Mouse (Mus musculus): ENCODE measurements around the gene Hectd4.
"Not testable (repeated sequence)": the region's sequence is repeated elsewhere in the genome, so short reads cannot be mapped to it uniquely, and the experiment has no call there.

Hectd4 gene

DNA sequence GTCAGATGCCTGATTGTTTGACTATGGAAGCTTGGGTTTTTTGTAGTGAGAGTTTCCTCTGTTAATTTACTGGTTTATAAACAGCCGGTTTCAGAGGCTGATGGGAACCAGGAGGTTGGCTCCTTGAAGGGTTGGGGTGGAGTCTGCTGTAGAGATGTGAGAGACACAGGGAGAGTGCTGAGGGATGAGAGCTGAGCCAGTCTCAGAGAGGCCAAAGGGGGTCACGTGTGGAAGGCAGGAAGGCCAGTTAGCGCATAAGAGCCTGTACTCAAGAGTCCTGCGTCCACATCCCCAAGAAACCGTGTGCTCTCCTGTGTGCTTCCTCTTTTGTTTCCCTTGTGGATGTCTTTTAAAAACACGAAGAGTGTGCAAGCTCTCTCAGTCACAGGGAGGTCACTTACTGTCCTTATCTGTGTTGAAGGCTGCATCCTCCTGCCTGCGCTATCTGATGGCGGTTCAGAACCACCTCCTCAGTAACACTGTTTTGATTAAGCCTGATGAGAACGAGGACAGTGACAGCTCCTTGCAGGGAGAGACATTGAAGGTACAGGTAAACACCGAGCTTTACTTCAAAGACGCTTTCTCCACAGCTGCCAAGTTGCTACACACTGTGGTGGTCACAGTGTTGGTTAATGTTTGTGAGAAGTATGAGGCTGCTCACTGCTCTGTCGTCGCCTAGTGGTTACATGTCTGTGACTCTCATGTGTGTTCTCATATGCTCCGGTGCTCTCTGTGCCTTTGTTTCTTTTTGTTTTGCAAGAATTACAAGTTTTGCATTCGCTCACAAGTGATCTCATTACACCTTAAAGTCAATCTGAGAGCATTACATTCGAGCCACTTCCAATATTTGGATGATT, 72.5 kb downstream of the Hectd4 start:
- no peak for DNase-seq

DNA sequence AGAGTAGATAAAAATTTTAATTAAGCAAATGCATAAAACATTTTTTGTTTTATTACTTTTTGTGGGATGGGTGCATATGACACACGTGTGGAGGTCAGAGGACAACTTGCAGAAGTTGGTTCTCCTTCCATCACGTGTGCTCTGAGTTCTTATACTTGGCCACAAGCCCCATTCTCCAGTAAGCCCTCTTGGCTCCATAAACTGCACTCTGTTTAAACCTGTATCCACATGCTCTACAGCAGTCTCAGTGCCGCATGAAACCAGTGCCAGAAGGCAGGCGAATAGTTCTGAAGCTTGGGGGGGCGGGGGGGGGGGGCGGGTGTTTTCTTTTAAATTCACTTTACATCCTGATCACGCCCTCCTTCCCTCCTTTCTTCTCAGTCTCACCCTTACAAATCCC, 85.0 kb downstream of the Hectd4 start:
- DNase-seq: no peak

DNA sequence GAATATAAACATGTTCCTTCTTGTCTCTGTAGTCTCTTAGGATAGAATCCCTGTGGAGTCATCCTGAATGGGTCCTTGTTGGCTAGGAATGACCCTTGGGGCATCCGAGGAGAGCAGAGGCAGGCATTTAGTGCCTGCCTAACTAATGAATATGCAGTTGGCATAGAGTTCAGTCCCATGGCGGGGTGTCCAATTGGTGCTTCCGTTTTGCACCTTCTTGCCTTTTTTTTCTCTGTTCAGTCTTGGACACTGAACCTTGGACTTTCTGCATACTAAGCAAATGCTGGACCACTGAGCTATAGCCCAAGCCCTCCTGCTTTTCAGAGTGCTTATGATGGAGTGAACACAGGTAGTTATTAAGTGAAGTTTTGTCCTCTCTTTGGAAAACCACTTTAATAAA, 87.6 kb downstream of the Hectd4 start:
- DNase-seq: peak; percentile 75

DNA sequence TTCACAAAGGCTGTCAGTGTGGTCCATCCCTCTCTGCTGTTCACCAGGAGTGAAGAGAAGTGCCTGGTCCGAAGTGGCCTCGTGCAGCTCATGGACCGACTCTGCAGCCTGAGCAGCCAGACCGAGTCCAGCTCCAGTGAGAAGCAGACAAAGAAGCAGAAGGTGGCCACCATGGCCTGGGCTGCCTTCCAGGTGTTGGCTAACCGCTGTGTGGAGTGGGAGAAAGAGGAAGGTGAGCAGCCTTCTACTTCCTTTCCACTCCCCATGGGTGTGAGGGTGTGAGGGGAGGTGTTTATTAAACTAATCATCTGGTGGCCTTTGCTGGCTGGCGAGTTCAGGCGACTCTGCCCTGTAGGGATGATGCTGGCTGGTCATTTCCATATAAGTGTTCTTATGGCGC, 91.6 kb downstream of the Hectd4 start:
- DNase-seq: no peak

DNA sequence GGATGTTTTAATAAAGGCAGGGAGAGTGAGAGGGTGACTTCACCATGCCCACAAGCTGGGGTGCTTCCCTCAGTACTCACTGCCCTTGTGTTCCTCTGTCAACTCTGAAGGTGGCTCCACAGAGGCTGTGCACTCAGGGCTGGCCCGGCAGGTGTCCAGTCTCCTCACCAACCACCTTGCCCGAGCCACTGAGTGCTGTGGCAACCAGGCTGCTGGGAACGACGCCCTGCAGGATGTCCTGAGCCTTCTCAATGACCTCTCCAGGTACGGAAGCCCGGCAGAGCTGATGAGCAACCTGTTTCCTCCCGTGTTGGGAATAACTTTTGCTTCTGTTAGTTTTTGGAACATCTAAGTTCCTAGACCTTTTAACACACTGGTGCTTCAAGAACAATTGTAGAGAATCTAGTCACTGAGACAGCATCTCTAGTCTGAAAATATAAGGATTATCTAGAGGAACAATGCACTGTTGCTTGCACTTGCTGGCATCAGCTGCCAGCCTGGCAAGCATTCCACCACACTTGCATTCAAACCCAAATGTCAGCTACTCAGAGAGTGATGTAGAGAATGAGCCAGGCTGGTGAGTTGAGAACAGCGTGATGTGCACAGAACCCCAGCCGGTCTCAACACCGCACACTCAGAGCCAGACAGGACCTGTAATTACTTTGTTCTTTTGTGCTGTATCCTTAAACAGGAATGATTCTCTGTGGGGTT, 93.9 kb downstream of the Hectd4 start:
- no peak for DNase-seq

DNA sequence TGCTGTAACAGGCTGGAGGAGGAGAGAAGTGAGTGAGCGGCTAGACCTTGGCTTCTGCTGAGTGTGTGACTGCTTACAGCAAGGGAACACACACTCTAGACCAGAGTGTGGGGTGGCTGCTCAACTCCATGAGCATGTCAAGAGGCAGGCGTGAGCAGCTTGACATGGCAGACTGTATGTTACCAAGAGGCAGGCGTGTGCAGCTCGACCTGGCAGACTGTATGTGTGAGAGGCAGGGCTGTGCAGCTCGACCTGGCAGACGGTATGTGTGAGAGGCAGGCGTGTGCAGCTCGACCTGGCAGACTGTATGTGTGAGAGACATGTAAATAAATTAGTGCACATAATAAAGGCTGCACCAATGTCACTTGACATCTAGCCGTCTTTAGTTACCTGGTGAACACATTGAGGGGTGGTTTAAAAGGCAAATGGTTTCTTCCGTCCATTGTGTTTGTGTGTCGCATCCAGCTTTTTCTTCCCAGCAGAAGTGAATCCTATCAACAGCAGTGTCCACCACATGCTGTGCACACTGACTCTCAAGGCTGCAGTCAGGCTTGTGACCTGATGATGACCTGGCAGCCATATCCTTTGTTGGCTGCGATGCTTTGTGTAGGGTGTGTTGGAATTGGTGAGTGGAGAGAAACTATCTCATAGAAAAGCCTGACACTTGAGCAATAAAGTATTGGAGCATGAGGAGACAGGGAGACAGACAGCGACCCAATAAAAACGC, 106.2 kb downstream of the Hectd4 start:
- DNase-seq: no peak

DNA sequence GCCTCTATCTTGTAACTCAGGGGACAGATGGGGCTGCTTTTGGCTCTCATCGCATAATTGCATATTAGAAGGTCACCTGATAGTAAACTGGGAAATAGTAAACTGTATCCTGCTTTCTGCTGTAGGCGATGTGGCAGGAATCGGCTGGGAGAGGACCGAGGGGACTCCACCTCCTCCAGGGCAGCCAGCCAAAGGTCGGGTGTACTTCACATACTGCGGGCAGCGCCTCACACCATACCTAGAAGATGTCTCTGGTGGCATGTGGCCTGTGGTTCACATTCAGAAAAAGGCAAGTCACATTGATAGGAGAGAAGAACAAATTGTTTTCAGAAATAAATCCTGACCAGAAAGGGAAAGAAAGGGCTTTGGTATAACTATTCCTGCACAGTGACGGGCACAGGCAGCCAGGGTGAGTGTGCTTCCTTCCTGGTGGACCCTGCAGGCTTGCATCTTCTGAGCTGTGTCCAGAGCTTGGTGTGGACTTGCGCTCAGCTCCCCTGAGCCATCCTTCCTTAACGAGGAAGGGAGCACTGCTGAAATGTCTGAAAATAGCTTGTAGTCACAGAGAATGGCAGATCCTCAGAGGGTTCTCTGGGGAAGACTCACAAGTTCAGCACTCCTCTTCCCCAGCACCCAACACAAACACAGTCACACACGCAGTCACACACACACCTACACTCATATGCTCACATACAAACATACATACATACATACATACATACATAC, 109.5 kb downstream of the Hectd4 start:
- DNase-seq: peak; percentile 45

DNA sequence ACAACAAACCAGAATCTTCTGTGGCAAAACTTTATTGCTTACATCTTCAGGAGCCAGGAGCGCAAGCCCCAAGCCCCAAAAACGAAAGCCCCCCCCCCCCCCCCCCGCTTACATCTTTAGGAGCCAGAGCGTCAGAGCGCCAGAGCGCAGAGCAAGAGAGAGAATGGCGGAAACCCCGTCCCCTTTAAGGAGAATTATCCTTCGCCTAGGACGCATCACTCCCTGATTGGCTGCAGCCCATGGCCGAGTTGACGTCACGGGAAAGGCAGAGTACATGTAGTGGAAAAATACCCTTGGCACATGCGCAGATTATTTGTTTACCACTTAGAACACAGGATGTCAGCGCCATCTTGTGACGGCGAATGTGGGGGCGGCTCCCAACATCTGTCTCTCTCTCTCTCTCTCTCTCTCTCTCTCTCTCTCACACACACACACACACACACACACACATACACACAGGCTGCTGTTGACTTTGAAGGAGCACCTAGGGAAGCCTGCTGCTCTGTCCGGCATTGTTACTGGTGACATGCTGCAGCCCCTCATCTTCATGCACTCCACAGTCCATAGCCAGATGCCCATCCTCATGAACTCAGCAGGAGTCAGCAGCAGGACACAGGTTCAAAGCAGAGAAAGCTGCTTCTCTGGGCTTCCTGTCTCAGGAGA, 110.3 kb downstream of the Hectd4 start:
- not testable (repeated sequence) for DNase-seq

DNA sequence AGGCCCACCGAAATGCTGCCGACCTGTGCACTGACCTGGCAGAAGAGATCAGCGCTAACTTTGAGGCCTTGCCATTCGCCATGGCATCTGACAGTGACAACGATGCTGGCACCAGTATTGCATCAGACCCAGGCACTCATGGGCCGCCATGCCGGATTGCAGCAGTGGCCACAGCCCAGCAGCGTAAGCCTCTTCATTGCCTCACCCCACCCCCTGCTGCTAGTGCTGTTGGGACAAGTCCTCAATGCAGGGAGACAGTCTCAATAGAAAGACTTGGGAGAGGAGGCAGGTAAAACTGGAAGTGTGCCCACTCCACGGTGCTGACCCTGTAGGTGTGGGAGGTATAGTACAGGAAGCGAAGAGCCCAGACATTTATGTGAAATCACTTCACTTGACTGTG, 111.7 kb downstream of the Hectd4 start:
- DNase-seq: no peak

DNA sequence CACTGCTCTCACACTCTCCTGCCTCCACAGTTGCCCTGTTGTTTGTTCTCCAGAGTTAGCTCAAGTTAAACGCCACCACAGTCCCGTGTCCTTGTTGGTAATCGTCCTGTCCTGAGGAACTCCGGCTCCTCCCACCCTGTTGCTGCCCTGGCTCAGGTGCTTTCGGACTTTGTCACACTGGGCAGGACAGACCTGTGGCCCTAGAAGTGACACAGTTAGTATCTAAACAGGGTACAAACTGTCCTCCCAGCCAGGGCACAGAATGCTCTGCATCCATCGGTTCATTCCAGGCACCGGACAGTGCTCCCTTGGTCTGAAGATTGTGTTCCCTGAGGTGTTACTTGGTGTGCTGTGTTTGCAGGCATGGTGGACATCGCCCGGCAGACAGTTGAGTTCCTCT, 114.0 kb downstream of the Hectd4 start:
- DNase-seq: peak; percentile 59

DNA sequence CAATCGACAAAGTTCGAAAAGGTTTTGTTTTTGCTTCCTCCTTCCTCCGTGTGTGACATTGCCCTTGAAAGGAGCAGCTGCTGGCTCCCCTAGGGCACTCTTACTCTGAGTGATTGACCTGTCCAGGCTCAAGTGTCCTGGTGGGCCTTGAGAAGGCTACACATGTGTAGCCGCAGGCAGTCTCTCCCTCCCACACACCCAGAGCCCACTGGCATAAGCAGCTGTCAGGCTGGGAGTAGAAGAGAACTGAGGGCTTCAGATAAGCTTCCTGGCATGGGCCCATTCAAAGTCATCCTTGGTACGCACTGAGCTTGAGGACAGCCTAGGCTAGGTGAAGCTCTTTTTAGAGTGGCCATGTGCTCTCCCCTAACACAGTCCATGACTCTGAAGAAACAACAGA, 114.4 kb downstream of the Hectd4 start:
- DNase-seq: no peak

DNA sequence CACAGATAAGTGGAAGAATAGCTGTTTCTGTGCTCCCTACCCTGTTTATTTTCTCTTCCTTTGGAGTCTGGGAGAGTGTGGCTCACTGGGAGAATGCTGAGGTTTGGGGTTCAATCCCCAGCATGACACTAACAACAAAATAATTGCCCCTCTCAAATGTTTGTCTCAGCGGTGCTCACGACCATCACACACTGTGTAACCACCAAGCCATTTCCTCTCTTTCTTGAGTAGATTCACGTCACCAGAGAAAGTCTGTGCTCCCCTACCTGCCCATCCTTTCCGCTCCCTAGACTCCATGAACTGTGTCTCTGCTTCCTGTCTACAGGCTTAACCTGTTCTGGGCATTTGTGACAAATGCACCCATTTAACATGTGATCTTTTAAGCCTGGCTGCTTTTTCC, 115.4 kb downstream of the Hectd4 start:
- no peak for DNase-seq

DNA sequence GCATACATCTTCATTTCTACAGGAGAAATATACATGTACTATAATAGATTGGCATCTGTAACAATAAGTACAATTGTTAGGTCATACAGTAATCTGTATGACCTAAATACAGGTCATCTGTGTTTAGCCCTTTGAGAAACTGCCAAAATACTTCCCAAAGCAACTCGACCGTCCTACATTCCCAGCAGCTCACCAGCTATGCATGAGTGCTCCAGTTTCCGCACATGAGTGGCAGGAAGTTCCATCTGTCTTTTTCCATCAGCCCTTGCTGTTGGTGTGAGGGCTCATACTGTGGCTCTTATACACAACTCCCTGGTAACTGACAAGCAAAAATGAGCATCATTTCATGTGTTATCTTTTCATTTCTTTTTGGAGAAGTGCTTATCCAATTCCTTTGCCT, 116.0 kb downstream of the Hectd4 start:
- DNase-seq: peak; percentile 51

DNA sequence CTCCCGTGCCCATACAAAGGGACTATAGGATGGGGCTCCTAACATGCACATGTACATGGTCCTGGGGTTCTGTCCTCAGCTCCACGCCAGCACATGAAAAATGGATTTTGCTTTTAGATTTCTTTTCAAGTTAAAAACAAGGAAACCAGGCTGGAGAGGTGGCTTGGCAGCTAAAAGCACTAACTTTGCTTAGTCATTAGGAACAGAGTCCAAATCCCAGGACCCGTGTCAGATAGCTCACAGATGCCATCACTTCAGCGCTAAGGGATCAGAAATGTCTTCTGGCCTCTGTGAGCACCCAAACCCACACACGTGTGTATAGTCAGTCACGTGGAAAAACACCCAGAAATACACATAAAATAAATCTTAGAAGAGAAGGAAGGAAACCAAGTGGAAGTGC, 116.8 kb downstream of the Hectd4 start:
- peak; percentile 61 for DNase-seq

DNA sequence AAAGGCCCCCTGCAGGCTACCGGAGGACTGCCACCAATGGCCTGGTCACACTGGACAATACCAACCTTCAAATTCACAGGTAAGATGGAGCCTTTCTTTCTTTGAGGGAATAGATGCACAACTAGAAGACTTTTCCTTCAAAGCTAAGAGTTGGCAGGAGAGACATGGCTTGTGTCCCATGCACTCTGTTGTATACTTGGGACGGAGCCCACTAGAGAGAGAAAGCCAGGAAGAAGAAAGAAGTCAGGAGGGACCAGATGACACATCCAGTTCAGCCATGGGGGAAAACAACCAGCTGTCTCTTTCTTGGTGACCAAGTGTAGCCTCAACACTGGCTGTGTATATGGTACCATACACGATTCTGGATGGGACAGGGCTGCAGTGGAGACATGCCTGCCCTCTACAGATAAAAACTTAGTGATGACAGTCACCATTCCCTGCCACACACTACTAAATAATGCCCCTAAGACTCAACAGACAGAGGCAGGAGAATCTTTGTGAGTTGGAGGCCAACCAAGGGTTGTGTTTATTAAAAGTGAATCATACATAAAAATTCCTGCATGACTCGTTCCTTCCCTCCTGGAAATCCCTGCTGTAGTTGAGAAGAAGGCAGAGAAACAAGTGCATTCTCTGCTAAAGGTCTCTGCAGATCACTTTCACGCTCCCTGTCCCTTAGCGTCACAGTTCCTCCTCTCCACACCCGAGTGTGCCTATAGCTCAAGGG, 119.7 kb downstream of the Hectd4 start:
- DNase-seq: no peak

DNA sequence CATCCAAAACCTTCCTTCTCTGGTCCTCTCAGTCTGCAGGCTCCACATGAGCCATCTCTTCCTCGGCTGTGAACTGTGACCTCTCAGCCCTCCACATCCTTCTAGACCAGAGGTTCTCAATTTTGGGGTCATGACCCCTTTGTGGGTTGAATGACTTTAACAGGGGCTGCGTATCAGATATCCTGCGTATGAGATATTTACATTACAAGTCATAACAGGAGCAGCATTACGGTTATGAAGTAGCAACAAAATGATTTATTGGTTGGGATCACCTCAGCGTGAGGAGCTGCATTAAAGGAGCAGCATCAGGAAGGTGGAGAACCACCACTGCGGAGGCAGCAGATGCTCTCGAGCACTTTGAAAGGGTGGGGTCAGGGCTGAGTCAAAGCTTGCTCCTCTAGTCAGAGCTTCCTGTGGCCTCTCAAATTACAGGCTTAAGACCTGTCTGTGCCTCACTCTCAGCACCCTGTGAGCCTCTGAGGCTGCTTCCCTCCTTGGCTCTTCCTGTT, 121.0 kb downstream of the Hectd4 start:
- DNase-seq: no peak

DNA sequence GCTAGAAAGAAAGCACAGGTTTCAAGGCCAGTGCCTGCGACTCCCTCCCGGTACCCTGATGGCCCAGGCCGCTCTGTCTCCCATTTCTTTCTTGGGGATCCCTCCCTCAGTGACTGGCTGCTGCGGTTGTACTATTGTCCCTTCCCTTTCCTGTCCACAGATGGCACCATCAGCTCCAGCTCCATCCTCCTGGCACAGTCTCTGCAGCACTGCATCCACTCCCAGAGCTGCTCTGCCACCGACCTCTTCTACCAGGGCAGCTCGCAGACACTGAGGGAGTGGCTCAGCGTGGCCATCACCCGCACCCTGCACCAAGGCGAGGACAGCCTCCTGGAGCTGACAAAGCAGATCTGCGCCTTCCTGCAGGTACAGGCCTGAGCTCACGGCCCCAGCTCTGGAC, 122.5 kb downstream of the Hectd4 start:
- no peak for DNase-seq

DNA sequence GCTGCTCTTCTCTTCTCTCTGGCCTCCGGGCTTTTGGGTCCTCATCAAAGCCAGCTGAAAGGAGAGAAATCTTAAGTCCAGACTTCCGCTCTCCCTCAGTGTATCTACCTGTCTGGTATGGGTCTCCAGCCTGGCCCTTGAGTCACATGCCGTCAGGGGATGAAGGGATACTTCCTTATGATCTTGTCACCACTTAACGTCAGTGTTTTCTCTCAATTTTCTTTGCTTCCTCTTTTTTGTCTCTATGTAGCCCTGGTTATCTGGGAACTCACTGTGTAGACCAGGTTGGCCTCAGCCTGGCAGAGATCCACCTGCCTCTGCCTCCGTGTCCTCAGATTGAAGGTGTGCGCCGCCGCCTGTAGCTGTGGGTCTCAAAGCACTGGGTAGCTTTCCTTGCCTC, 124.0 kb downstream of the Hectd4 start:
- DNase-seq: no peak

DNA sequence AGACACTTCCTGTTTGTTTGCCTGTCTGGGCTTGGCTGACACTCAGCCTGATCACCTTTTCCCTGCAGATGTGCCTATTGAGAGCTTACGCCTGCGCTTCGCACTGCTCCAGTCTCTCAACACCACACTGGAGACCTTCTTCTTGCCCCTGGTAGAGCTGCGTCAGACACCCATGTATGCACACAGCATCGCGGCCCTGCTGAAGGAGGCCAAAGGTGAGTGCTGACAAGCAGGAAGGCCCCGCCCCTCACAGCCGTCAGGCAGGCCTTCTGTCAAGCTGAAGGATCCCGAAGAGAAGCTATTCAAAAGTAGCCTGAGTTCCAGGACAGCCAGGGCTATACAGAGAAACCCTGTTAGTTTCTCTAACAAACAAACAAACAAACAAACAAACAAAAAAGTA, 139.2 kb downstream of the Hectd4 start:
- DNase-seq: no peak

DNA sequence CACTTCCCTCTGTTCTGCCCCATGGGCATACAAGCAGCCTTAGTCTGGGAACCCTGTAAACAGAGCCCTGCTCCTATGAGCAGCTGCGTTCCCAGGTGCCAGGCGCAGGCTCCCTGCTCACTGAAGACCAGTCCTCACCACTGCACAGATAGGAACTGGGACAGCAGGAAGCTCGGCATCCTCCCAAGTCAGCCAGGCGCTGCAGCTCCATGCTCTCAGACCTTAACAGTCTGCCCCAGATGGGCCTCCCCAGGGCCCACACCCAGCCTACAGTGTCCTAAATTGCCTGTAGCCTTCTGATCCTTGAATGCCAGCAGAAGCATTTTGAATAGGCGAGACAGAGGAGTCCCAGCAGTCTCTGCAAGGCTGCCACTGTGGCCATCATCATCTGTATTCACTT, 141.7 kb downstream of the Hectd4 start:
- DNase-seq: no peak

DNA sequence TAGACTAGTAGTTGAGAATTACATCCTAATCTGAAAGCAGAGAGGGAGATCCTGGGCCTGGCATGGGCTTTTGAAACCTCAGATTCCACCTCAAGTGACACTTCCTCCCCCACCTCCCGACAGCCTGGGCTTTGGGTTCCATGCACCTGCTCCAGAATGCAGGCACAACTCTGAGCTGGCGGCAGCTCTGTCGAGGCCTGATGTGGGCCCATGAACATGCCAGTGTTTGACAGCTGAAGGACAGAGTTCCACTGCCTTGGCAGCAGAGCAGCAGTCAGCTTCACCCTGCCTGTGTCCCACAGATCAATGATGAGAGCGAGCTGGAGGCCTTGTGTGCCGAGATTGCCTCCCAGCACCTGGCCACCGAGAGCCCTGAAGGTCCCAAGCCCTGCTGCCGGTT, 143.4 kb downstream of the Hectd4 start:
- DNase-seq: no peak
